Mouse (Mus musculus) liver, postnatal 0 days (tissue): ENCODE measurements around the gene Tesmin.

Source experiments
- CTCF ChIP-seq: sonication (generic); IDR thresholded peaks from 2 replicates; pipeline ENCODE4 v1.5.1; 2016; ENCODE audit warnings: antibody characterized with exemption, low read depth
- EP300 ChIP-seq: IDR thresholded peaks from 2 replicates; pipeline ENCODE4 v1.6.1; 2016; ENCODE audit warnings: antibody characterized with exemption, low read depth, mild to moderate bottlenecking

DNA sequence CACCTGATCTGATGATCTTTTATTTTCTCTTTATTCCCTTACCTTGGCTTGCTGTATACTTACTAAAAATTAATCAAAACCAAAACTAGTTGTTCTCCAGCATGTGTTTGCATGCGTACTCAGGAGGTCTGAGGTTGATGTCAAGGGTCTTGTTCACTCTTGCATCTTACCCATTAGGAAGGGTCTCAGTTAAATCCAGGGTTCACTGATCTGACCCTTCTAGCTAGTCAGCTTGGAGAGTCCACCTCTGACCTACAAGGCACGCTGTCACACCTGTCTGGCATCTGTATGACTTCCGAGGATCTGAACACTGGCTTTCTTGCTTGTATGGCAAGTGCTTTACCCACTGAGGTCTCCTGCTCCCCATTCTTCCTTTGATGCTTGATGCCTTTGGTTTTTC, 62.1 kb downstream of the Tesmin start:
- TF ChIP-seq CTCF (no peak), EP300 (no peak)
